Mouse (Mus musculus): Measurements from ENCODE around the gene Olfr944. TPM values are rescaled to one million over a fixed set of nuclear protein-coding genes. Genes with fewer than 3 reads are reported as not detected.

Gene Olfr944
- total and polyA plus RNA-seq, 3 experiments: not detected

- no peaks in the 10 kb centered on the region for H3K9me3 ChIP-seq (replicated peaks; ENCODE audit: insufficient read depth, low read length)
- TF ChIP-seq CTCF (IDR thresholded peaks at IDR 0.05 in 2 of 3, conservative IDR thresholded peaks at IDR 0.05 in 1 of 3; ENCODE audit: control insufficient read depth in 1 of 3, insufficient read depth in 1 of 3, low read depth in 2 of 3, low read length in 3 of 3, poor library complexity in 1 of 3, severe bottlenecking in 1 of 3) (no peak), MAFK (IDR thresholded peaks at IDR 0.05; ENCODE audit: borderline replicate concordance, low read depth, low read length) (no peak), TBP (IDR thresholded peaks at IDR 0.05; ENCODE audit: low read depth, low read length) (no peak), E2F4 (IDR thresholded peaks at IDR 0.05; ENCODE audit: borderline replicate concordance, low read depth, low read length) (no peak), ZNF384 (IDR thresholded peaks at IDR 0.05; ENCODE audit: low read depth, low read length) (no peak), POLR2AphosphoS2 (IDR thresholded peaks at IDR 0.05; ENCODE audit: low read length) (no peak), NELFE (IDR thresholded peaks at IDR 0.05; ENCODE audit: low read depth, low read length) (no peak), HCFC1 (IDR thresholded peaks at IDR 0.05; ENCODE audit: low read depth, low read length) (no peak), CHD2 (IDR thresholded peaks at IDR 0.05; ENCODE audit: low read length) (no peak), NRF1 (IDR thresholded peaks at IDR 0.05; ENCODE audit: insufficient read depth, low read depth, low read length, poor library complexity, severe bottlenecking) (no peak)
- H3K9ac ChIP-seq (ENCODE audit: control insufficient read depth, low read depth, low read length, poor library complexity, severe bottlenecking): no peak within 1 kb of the TSS
- H3K27me3 ChIP-seq (ENCODE audit: control insufficient read depth in 1 of 2, insufficient read depth in 2 of 2, low read length in 2 of 2): no peaks in the 10 kb centered on the region
- no peaks in the 10 kb centered on the region for H3K79me2 ChIP-seq (ENCODE audit: control insufficient read depth, insufficient read depth, low read length, poor library complexity)
- no peak within 1 kb of the TSS for H3K4me3 ChIP-seq (ENCODE audit: control insufficient read depth in 1 of 2, insufficient read depth in 1 of 2, low read depth in 2 of 2, low read length in 2 of 2)
- H3K4me1 ChIP-seq (ENCODE audit: control insufficient read depth in 1 of 2, insufficient read depth in 2 of 2, low read length in 2 of 2): no peaks in the 10 kb centered on the region
- no peak within 1 kb of the TSS for H3K27ac ChIP-seq (ENCODE audit: control insufficient read depth, low read depth, low read length)
- H3K36me3 ChIP-seq (ENCODE audit: control insufficient read depth in 1 of 2, insufficient read depth in 2 of 2, low read length in 2 of 2): no peaks in the 10 kb centered on the region
- DNase-seq (ENCODE audit: low read depth, low spot score): no peak
These were observed 48.2 kb downstream of the Olfr944 start, which contains the start of gene Olfr1537 for GRCm38 (mm10) chr9:39249894-39250293. Gene Olfr1537 (minus strand): TSS chr9:39249994.

Other genes starting within 250 kb of the Olfr944 start
- gene Olfr933, start 229.6 kb upstream of the Olfr944 start, total RNA-seq (2012; rRNA removed): not detected in 2 replicates
- gene Olfr933, start 229.6 kb upstream of the Olfr944 start, polyA plus RNA-seq (2012; ENCODE audit: insufficient read depth in 1 of 2, insufficient read length in 2 of 2, low read depth in 1 of 2, low replicate concordance in 2 of 2, missing spikeins in 1 of 2): not detected
- not detected in 2 replicates for gene Olfr934, start 213.6 kb upstream of the Olfr944 start, total RNA-seq (2012; rRNA removed)
- gene Olfr934, start 213.6 kb upstream of the Olfr944 start, polyA plus RNA-seq (2012; ENCODE audit: insufficient read depth in 1 of 2, insufficient read length in 2 of 2, low read depth in 1 of 2, low replicate concordance in 2 of 2, missing spikeins in 1 of 2): not detected
- not detected in 2 replicates for gene Olfr935, start 202.2 kb upstream of the Olfr944 start, total RNA-seq (2012; rRNA removed)
- gene Olfr935, start 202.2 kb upstream of the Olfr944 start, polyA plus RNA-seq (2012; ENCODE audit: insufficient read depth in 1 of 2, insufficient read length in 2 of 2, low read depth in 1 of 2, low replicate concordance in 2 of 2, missing spikeins in 1 of 2): not detected
- not detected in 2 replicates for gene Olfr146, start 178.5 kb upstream of the Olfr944 start, total RNA-seq (2012; rRNA removed)
- not detected for gene Olfr146, start 178.5 kb upstream of the Olfr944 start, polyA plus RNA-seq (2012; ENCODE audit: insufficient read depth in 1 of 2, insufficient read length in 2 of 2, low read depth in 1 of 2, low replicate concordance in 2 of 2, missing spikeins in 1 of 2)
- not detected in 2 replicates for gene Olfr937, start 137.0 kb upstream of the Olfr944 start, total RNA-seq (2012; rRNA removed)
- not detected for gene Olfr937, start 137.0 kb upstream of the Olfr944 start, polyA plus RNA-seq (2012; ENCODE audit: insufficient read depth in 1 of 2, insufficient read length in 2 of 2, low read depth in 1 of 2, low replicate concordance in 2 of 2, missing spikeins in 1 of 2)
- not detected in 2 replicates for gene Olfr938, start 123.0 kb upstream of the Olfr944 start, total RNA-seq (2012; rRNA removed)
- gene Olfr938, start 123.0 kb upstream of the Olfr944 start, polyA plus RNA-seq (2012; ENCODE audit: insufficient read depth in 1 of 2, insufficient read length in 2 of 2, low read depth in 1 of 2, low replicate concordance in 2 of 2, missing spikeins in 1 of 2): not detected
- not detected in 2 replicates for gene Olfr27, start 73.8 kb upstream of the Olfr944 start, total RNA-seq (2012; rRNA removed)
- not detected for gene Olfr27, start 73.8 kb upstream of the Olfr944 start, polyA plus RNA-seq (2012; ENCODE audit: insufficient read depth in 1 of 2, insufficient read length in 2 of 2, low read depth in 1 of 2, low replicate concordance in 2 of 2, missing spikeins in 1 of 2)
- not detected in 2 replicates for gene Olfr943, start 35.6 kb upstream of the Olfr944 start, total RNA-seq (2012; rRNA removed)
- not detected for gene Olfr943, start 35.6 kb upstream of the Olfr944 start, polyA plus RNA-seq (2012; ENCODE audit: insufficient read depth in 1 of 2, insufficient read length in 2 of 2, low read depth in 1 of 2, low replicate concordance in 2 of 2, missing spikeins in 1 of 2)
- gene Olfr1537, start 48.1 kb downstream of the Olfr944 start, total RNA-seq (2012; rRNA removed): not detected in 2 replicates
- gene Olfr1537, start 48.1 kb downstream of the Olfr944 start, polyA plus RNA-seq (2012; ENCODE audit: insufficient read depth in 1 of 2, insufficient read length in 2 of 2, low read depth in 1 of 2, low replicate concordance in 2 of 2, missing spikeins in 1 of 2): not detected
- gene Olfr945, start 74.9 kb downstream of the Olfr944 start, total RNA-seq (2012; rRNA removed): not detected in 2 replicates
- gene Olfr945, start 74.9 kb downstream of the Olfr944 start, polyA plus RNA-seq (2012; ENCODE audit: insufficient read depth in 1 of 2, insufficient read length in 2 of 2, low read depth in 1 of 2, low replicate concordance in 2 of 2, missing spikeins in 1 of 2): not detected
- gene Olfr948, start 124.1 kb downstream of the Olfr944 start, total RNA-seq (2012; rRNA removed): not detected in 2 replicates
- gene Olfr948, start 124.1 kb downstream of the Olfr944 start, polyA plus RNA-seq (2012; ENCODE audit: insufficient read depth in 1 of 2, insufficient read length in 2 of 2, low read depth in 1 of 2, low replicate concordance in 2 of 2, missing spikeins in 1 of 2): not detected
- gene Olfr951, start 185.5 kb downstream of the Olfr944 start, total RNA-seq (2012; rRNA removed): not detected in 2 replicates
- not detected for gene Olfr951, start 185.5 kb downstream of the Olfr944 start, polyA plus RNA-seq (2012; ENCODE audit: insufficient read depth in 1 of 2, insufficient read length in 2 of 2, low read depth in 1 of 2, low replicate concordance in 2 of 2, missing spikeins in 1 of 2)
- gene Olfr952, start 225.2 kb downstream of the Olfr944 start, total RNA-seq (2012; rRNA removed): not detected in 2 replicates
- gene Olfr952, start 225.2 kb downstream of the Olfr944 start, polyA plus RNA-seq (2012; ENCODE audit: insufficient read depth in 1 of 2, insufficient read length in 2 of 2, low read depth in 1 of 2, low replicate concordance in 2 of 2, missing spikeins in 1 of 2): not detected

All from MEL (cell line).